In genomic region chr7:19239986-19240385, GRCm38 (mm10) we compare ENCODE assay signal across 13 mouse cellular contexts. TPM values are rescaled to one million over a fixed set of nuclear protein-coding genes. Genes with fewer than 3 reads are reported as not detected.
DNase-seq lines count a peak whose midpoint lies in the region; ATAC-seq and TF ChIP-seq lines count a peak whose summit lies in the region.
"Had no signal": no experiment of that assay in that cellular context is flagged by ENCODE, and none has a peak within 500 bp of the region (broad histone marks: within the 10 kb centered on the region; RNA-seq: fewer than 3 reads in every experiment).

No protein-coding gene starts in this region.

- H3K9ac ChIP-seq in forebrain, postnatal 0 days: no peak overlapping the region
- H3K9ac ChIP-seq in hindbrain, embryonic 12.5 days: no peak overlapping the region
- no peak overlapping the region for H3K9ac ChIP-seq in hindbrain, embryonic 14.5 days
- H3K9ac ChIP-seq in intestine, postnatal 0 days (ENCODE audit: low read depth, low read length): no peak overlapping the region
- no peak overlapping the region for H3K9ac ChIP-seq in stomach, embryonic 14.5 days (replicated peaks; ENCODE audit: low read depth, low read length)

- no peak for ATAC-seq in forebrain, postnatal 0 days
- ATAC-seq in hindbrain, embryonic 12.5 days (ENCODE audit: low FRiP score): 0 out of 2 replicates have a peak, but pooled peaks have one; percentile 26
- ATAC-seq in hindbrain, embryonic 14.5 days (ENCODE audit: low FRiP score): no peak
- ATAC-seq in intestine, postnatal 0 days: no peak
- ATAC-seq in stomach, embryonic 14.5 days (ENCODE audit: insufficient number of reproducible peaks, insufficient read depth, low FRiP score, low read depth): no peak
- no peak for ATAC-seq in frontal cortex, adult (ENCODE audit: low TSS enrichment)

- no peaks in the 10 kb centered on the region for H3K27me3 ChIP-seq in forebrain, embryonic 10.5 days (ENCODE audit: poor library complexity, severe bottlenecking)
- no peaks in the 10 kb centered on the region for H3K27me3 ChIP-seq in forebrain, postnatal 0 days (ENCODE audit: insufficient read depth, low read length)
- no peaks in the 10 kb centered on the region for H3K27me3 ChIP-seq in hindbrain, embryonic 12.5 days
- H3K27me3 ChIP-seq in hindbrain, embryonic 14.5 days (ENCODE audit: control insufficient read depth, insufficient read depth, low read length): no peaks in the 10 kb centered on the region
- no peaks in the 10 kb centered on the region for H3K27me3 ChIP-seq in intestine, postnatal 0 days (replicated peaks; ENCODE audit: control insufficient read depth, insufficient read depth, low read length)
- no peaks in the 10 kb centered on the region for H3K27me3 ChIP-seq in stomach, embryonic 14.5 days (ENCODE audit: control insufficient read depth, insufficient read depth, low read length)
- H3K27me3 ChIP-seq: megakaryocyte, embryonic 14.5 days had no signal

- no peak overlapping the region for H3K4me2 ChIP-seq in forebrain, postnatal 0 days (ENCODE audit: low read depth)
- H3K4me2 ChIP-seq in hindbrain, embryonic 12.5 days (replicated peaks): no peak overlapping the region
- H3K4me2 ChIP-seq in hindbrain, embryonic 14.5 days (replicated peaks): no peak overlapping the region
- H3K4me2 ChIP-seq in intestine, postnatal 0 days (replicated peaks; ENCODE audit: low read depth): peak overlapping the region; percentile 14; the same call in 1 of the 2 replicates
- no peak overlapping the region for H3K4me2 ChIP-seq in stomach, embryonic 14.5 days (replicated peaks; ENCODE audit: low read depth, low read length)

- H3K4me3 ChIP-seq in forebrain, embryonic 10.5 days: no peak overlapping the region
- no peak overlapping the region for H3K4me3 ChIP-seq in forebrain, postnatal 0 days (ENCODE audit: low read depth, low read length)
- no peak overlapping the region for H3K4me3 ChIP-seq in hindbrain, embryonic 12.5 days
- no peak overlapping the region for H3K4me3 ChIP-seq in hindbrain, embryonic 14.5 days (replicated peaks; ENCODE audit: low read length)
- no peak overlapping the region for H3K4me3 ChIP-seq in intestine, postnatal 0 days (ENCODE audit: low read depth, low read length)
- H3K4me3 ChIP-seq in stomach, embryonic 14.5 days (ENCODE audit: low read depth, low read length): no peak overlapping the region
- no peak overlapping the region for H3K4me3 ChIP-seq in left cerebral cortex, adult 2 months

- intact Hi-C loops in left cerebral cortex, adult 2 months (cut with DNase I): loop anchor here (1.0 to 2.0 kb wide), 3 partner anchors 37 to 102 kb away; no protein-coding TSS in a partner anchor

- H3K4me1 ChIP-seq in forebrain, embryonic 10.5 days: peaks cover 13% of the 10 kb centered on the region
- no peaks in the 10 kb centered on the region for H3K4me1 ChIP-seq in forebrain, postnatal 0 days (ENCODE audit: insufficient read depth)
- H3K4me1 ChIP-seq in hindbrain, embryonic 12.5 days: peaks cover 15% of the 10 kb centered on the region
- H3K4me1 ChIP-seq in hindbrain, embryonic 14.5 days (replicated peaks; ENCODE audit: control insufficient read depth, insufficient read depth, low read length): no peaks in the 10 kb centered on the region
- H3K4me1 ChIP-seq in intestine, postnatal 0 days (replicated peaks; ENCODE audit: control insufficient read depth, insufficient read depth, low read length): peaks cover 16% of the 10 kb centered on the region; the same call in 1 of the 2 replicates
- peaks cover 11% of the 10 kb centered on the region; the same call in 1 of the 2 replicates for H3K4me1 ChIP-seq in stomach, embryonic 14.5 days (ENCODE audit: control insufficient read depth, insufficient read depth, low read length)

- H3K9me3 ChIP-seq in forebrain, embryonic 10.5 days: no peaks in the 10 kb centered on the region
- H3K9me3 ChIP-seq in forebrain, postnatal 0 days (ENCODE audit: low read length): no peaks in the 10 kb centered on the region
- no peaks in the 10 kb centered on the region for H3K9me3 ChIP-seq in hindbrain, embryonic 12.5 days (replicated peaks)
- H3K9me3 ChIP-seq in hindbrain, embryonic 14.5 days (ENCODE audit: control insufficient read depth, low read length): no peaks in the 10 kb centered on the region
- H3K9me3 ChIP-seq in intestine, postnatal 0 days (ENCODE audit: control insufficient read depth): no peaks in the 10 kb centered on the region
- H3K9me3 ChIP-seq in stomach, embryonic 14.5 days (ENCODE audit: control insufficient read depth, low read depth, low read length): no peaks in the 10 kb centered on the region
- H3K9me3 ChIP-seq: megakaryocyte, embryonic 14.5 days had no signal

- H3K36me3 ChIP-seq in forebrain, embryonic 10.5 days (replicated peaks): peaks cover 20% of the 10 kb centered on the region
- 0 out of 2 replicates have a peak, but pooled peaks cover 5% of the 10 kb centered on the region for H3K36me3 ChIP-seq in forebrain, postnatal 0 days (ENCODE audit: insufficient read depth)
- peaks cover 4% of the 10 kb centered on the region for H3K36me3 ChIP-seq in hindbrain, embryonic 12.5 days
- H3K36me3 ChIP-seq in hindbrain, embryonic 14.5 days (replicated peaks; ENCODE audit: control insufficient read depth, insufficient read depth): peaks cover 4% of the 10 kb centered on the region; the same call in 1 of the 2 replicates
- H3K36me3 ChIP-seq in intestine, postnatal 0 days (ENCODE audit: control insufficient read depth, insufficient read depth): peaks cover 3% of the 10 kb centered on the region; the same call in 1 of the 2 replicates
- peaks cover 3% of the 10 kb centered on the region for H3K36me3 ChIP-seq in stomach, embryonic 14.5 days (ENCODE audit: control insufficient read depth, insufficient read depth, low read length)

- H3K27ac ChIP-seq in forebrain, embryonic 10.5 days: 0 out of 2 replicates have a peak overlapping the region, but pooled peaks have one; percentile 20
- no peak overlapping the region for H3K27ac ChIP-seq in forebrain, postnatal 0 days (ENCODE audit: low read depth, low read length)
- no peak overlapping the region for H3K27ac ChIP-seq in hindbrain, embryonic 12.5 days
- H3K27ac ChIP-seq in hindbrain, embryonic 14.5 days: no peak overlapping the region
- no peak overlapping the region for H3K27ac ChIP-seq in intestine, postnatal 0 days (ENCODE audit: low read depth, low read length)
- H3K27ac ChIP-seq in stomach, embryonic 14.5 days (ENCODE audit: low read length): peak overlapping the region; percentile 33; the same call in 1 of the 2 replicates
- no peak overlapping the region for H3K27ac ChIP-seq in left cerebral cortex, adult 2 months

- no peak for TF ChIP-seq CTCF in forebrain, postnatal 0 days (IDR thresholded peaks at IDR 0.05; ENCODE audit: low read depth)
- TF ChIP-seq CTCF in intestine, postnatal 0 days (IDR thresholded peaks at IDR 0.05; ENCODE audit: low read depth): no peak
- no peak for TF ChIP-seq CTCF in left cerebral cortex, adult 2 months (IDR thresholded peaks at IDR 0.05)

- 73% methylated on average over 4 of the region's 4 CpGs for WGBS in forebrain, embryonic 10.5 days
- 55% methylated on average over 4 of the region's 4 CpGs for WGBS in forebrain, postnatal 0 days
- WGBS in hindbrain, embryonic 12.5 days: 80% methylated on average over 1 of the region's 4 CpGs
- WGBS in hindbrain, embryonic 14.5 days: 65% methylated on average over 4 of the region's 4 CpGs
- WGBS in intestine, postnatal 0 days: 32% methylated on average over 4 of the region's 4 CpGs
- WGBS in stomach, embryonic 14.5 days: 56% methylated on average over 2 of the region's 4 CpGs

- DNase-seq in forebrain, embryonic 10.5 days (ENCODE audit: extremely low spot score, low spot score): no peak
- DNase-seq in forebrain, postnatal 0 days: no peak
- no peak for DNase-seq in hindbrain, embryonic 14.5 days (ENCODE audit: low spot score)
- no peak for DNase-seq in left cerebral cortex, adult 2 months (ENCODE audit: extremely low spot score in 1 of 2, low spot score in 2 of 2)

RNA-seq across cellular contexts. Expression of gene Opa3, which starts 11.9 kb away (rescaled TPM):
- 50.7 and 51.4 TPM in 2 replicates for polyA plus RNA-seq in forebrain, embryonic 10.5 days (2016; fragmentation: Nextera tagmentation; extraction: Ambion mirVana)
- 32.2 and 34.4 TPM in 2 replicates for total RNA-seq in forebrain, postnatal 0 days (2014; rRNA removed)
- 35.1 and 35.8 TPM in 2 replicates for polyA plus RNA-seq in forebrain, postnatal 0 days (2015; fragmentation: Nextera tagmentation; extraction: Ambion mirVana)
- 41.1 and 41.7 TPM in 2 replicates for polyA plus RNA-seq in hindbrain, embryonic 12.5 days (2016; fragmentation: Nextera tagmentation; extraction: Ambion mirVana)
- polyA plus RNA-seq in hindbrain, embryonic 14.5 days (2014; fragmentation: Nextera tagmentation; extraction: Ambion mirVana): 34.1 and 36.6 TPM in 2 replicates
- 26.5 and 27.5 TPM in 2 replicates for polyA plus RNA-seq in intestine, postnatal 0 days (2015; fragmentation: Nextera tagmentation; extraction: Ambion mirVana)
- polyA plus RNA-seq in stomach, embryonic 14.5 days (2014; fragmentation: Nextera tagmentation; extraction: Ambion mirVana): 37.1 and 42.9 TPM in 2 replicates
- total RNA-seq in left cerebral cortex, adult 2 months (2021): 10 to 100 TPM; 42.7 to 46.8 TPM

RNA-seq across cellular contexts. Expression of gene Gpr4, which starts 27.6 kb away (rescaled TPM):
- polyA plus RNA-seq in forebrain, embryonic 10.5 days (2016; fragmentation: Nextera tagmentation; extraction: Ambion mirVana): 1.6 and 2.0 TPM in 2 replicates
- 2.2 and 2.5 TPM in 2 replicates for total RNA-seq in forebrain, postnatal 0 days (2014; rRNA removed)
- 5.9 and 6.0 TPM in 2 replicates for polyA plus RNA-seq in forebrain, postnatal 0 days (2015; fragmentation: Nextera tagmentation; extraction: Ambion mirVana)
- polyA plus RNA-seq in hindbrain, embryonic 12.5 days (2016; fragmentation: Nextera tagmentation; extraction: Ambion mirVana): 2.2 and 2.4 TPM in 2 replicates
- 3.1 and 3.2 TPM in 2 replicates for polyA plus RNA-seq in hindbrain, embryonic 14.5 days (2014; fragmentation: Nextera tagmentation; extraction: Ambion mirVana)
- polyA plus RNA-seq in intestine, postnatal 0 days (2015; fragmentation: Nextera tagmentation; extraction: Ambion mirVana): 1.3 and 1.6 TPM in 2 replicates
- 1.4 and 2.0 TPM in 2 replicates for polyA plus RNA-seq in stomach, embryonic 14.5 days (2014; fragmentation: Nextera tagmentation; extraction: Ambion mirVana)
- 1 to 10 TPM; 2.4 to 3.8 TPM for total RNA-seq in left cerebral cortex, adult 2 months (2021)
- total RNA-seq: neutrophil, adult 5-6 weeks had no signal

RNA-seq across cellular contexts. Expression of gene Vasp, which starts 31.6 kb away (rescaled TPM):
- polyA plus RNA-seq in forebrain, embryonic 10.5 days (2016; fragmentation: Nextera tagmentation; extraction: Ambion mirVana): 47.4 and 56.9 TPM in 2 replicates
- 40.6 and 45.9 TPM in 2 replicates for total RNA-seq in forebrain, postnatal 0 days (2014; rRNA removed)
- polyA plus RNA-seq in forebrain, postnatal 0 days (2015; fragmentation: Nextera tagmentation; extraction: Ambion mirVana): 30.0 and 30.6 TPM in 2 replicates
- 52.7 and 60.3 TPM in 2 replicates for polyA plus RNA-seq in hindbrain, embryonic 12.5 days (2016; fragmentation: Nextera tagmentation; extraction: Ambion mirVana)
- polyA plus RNA-seq in hindbrain, embryonic 14.5 days (2014; fragmentation: Nextera tagmentation; extraction: Ambion mirVana): 32.7 and 35.3 TPM in 2 replicates
- polyA plus RNA-seq in intestine, postnatal 0 days (2015; fragmentation: Nextera tagmentation; extraction: Ambion mirVana): 98.5 and 106 TPM in 2 replicates
- polyA plus RNA-seq in stomach, embryonic 14.5 days (2014; fragmentation: Nextera tagmentation; extraction: Ambion mirVana): 48.1 and 64.9 TPM in 2 replicates
- total RNA-seq in left cerebral cortex, adult 2 months (2021): 10 to 100 TPM; 13.2 to 14.6 TPM

RNA-seq across cellular contexts. Expression of gene Ppm1n, which starts 39.9 kb away (rescaled TPM):
- 0.41 and 0.51 TPM in 2 replicates for polyA plus RNA-seq in forebrain, embryonic 10.5 days (2016; fragmentation: Nextera tagmentation; extraction: Ambion mirVana)
- 2.3 and 3.2 TPM in 2 replicates for total RNA-seq in forebrain, postnatal 0 days (2014; rRNA removed)
- 0.69 and 1.1 TPM in 2 replicates for polyA plus RNA-seq in forebrain, postnatal 0 days (2015; fragmentation: Nextera tagmentation; extraction: Ambion mirVana)
- polyA plus RNA-seq in hindbrain, embryonic 12.5 days (2016; fragmentation: Nextera tagmentation; extraction: Ambion mirVana): 0.17 TPM in 1 of 2 replicates, not detected in the other
- polyA plus RNA-seq in hindbrain, embryonic 14.5 days (2014; fragmentation: Nextera tagmentation; extraction: Ambion mirVana): 0.74 and 1.0 TPM in 2 replicates
- polyA plus RNA-seq in intestine, postnatal 0 days (2015; fragmentation: Nextera tagmentation; extraction: Ambion mirVana): 0.12 and 0.14 TPM in 2 replicates
- polyA plus RNA-seq in stomach, embryonic 14.5 days (2014; fragmentation: Nextera tagmentation; extraction: Ambion mirVana): 0.15 TPM in 1 of 2 replicates, not detected in the other
- total RNA-seq in left cerebral cortex, adult 2 months (2021): not detected
- total RNA-seq: adrenal gland, adult 18-20 months; neutrophil, adult 5-6 weeks had no signal
- polyA plus RNA-seq: kidney, adult 2 months; limb, embryonic 14.5 days had no signal

RNA-seq across cellular contexts. Expression of gene Rtn2, which starts 42.4 kb away (rescaled TPM):
- polyA plus RNA-seq in forebrain, embryonic 10.5 days (2016; fragmentation: Nextera tagmentation; extraction: Ambion mirVana): 32.1 and 33.1 TPM in 2 replicates
- total RNA-seq in forebrain, postnatal 0 days (2014; rRNA removed): 154 and 163 TPM in 2 replicates
- 126 and 136 TPM in 2 replicates for polyA plus RNA-seq in forebrain, postnatal 0 days (2015; fragmentation: Nextera tagmentation; extraction: Ambion mirVana)
- polyA plus RNA-seq in hindbrain, embryonic 12.5 days (2016; fragmentation: Nextera tagmentation; extraction: Ambion mirVana): 67.8 and 68.0 TPM in 2 replicates
- polyA plus RNA-seq in hindbrain, embryonic 14.5 days (2014; fragmentation: Nextera tagmentation; extraction: Ambion mirVana): 106 and 112 TPM in 2 replicates
- polyA plus RNA-seq in intestine, postnatal 0 days (2015; fragmentation: Nextera tagmentation; extraction: Ambion mirVana): 7.1 and 9.3 TPM in 2 replicates
- polyA plus RNA-seq in stomach, embryonic 14.5 days (2014; fragmentation: Nextera tagmentation; extraction: Ambion mirVana): 11.7 and 13.9 TPM in 2 replicates
- total RNA-seq in left cerebral cortex, adult 2 months (2021): 100 to 1,000 TPM; 110 to 122 TPM
- total RNA-seq: neutrophil, adult 5-6 weeks had no signal

Comparison
In these comparisons a context has a peak if more than half of its experiments do, and no peak if none do; other contexts are left out.
1. H3K27ac ChIP-seq: peak in forebrain, embryonic 10.5 days (single experiment) and stomach, embryonic 14.5 days (single experiment); none in forebrain, postnatal 0 days (single experiment), hindbrain, embryonic 12.5 days (single experiment), hindbrain, embryonic 14.5 days (single experiment), intestine, postnatal 0 days (single experiment) and left cerebral cortex, adult 2 months (single experiment).